Mouse (Mus musculus) forebrain, postnatal 0 days (tissue): ENCODE results near the gene Hexa. TPM values are rescaled to one million over a fixed set of nuclear protein-coding genes. Genes with fewer than 3 reads are reported as not detected.
A peak's percentile ranks its signal among the peaks of the same experiment; 100 is the strongest.

ENCODE experiments used
- ATAC-seq: fragments of 200-750 bp; cut with Nextera tagmentation; 2 replicates; pipeline ENCODE4 v1.8.0; 2017; ENCODE audit warnings: mild to moderate bottlenecking, moderate library complexity
- DNase-seq: peaks from one replicate; pipeline ENCODE4 v3.0.0-alpha.2; 2015
- H3K27ac ChIP-seq: fragments of 300-500 bp; sonication (generic); 2 replicates; pipeline ENCODE4 v1.5.1; 2014; ENCODE audit warnings: low read depth, mild to moderate bottlenecking, antibody characterized with exemption, low read length, moderate library complexity, mixed read lengths
- H3K27me3 ChIP-seq: fragments of 300-500 bp; sonication (generic); 2 replicates; pipeline ENCODE4 v1.6.1; 2014; ENCODE audit warnings: mild to moderate bottlenecking, low read length, mixed read lengths; ENCODE audit not compliant: insufficient read depth
- H3K36me3 ChIP-seq: fragments of 300-500 bp; sonication (generic); 2 replicates; pipeline ENCODE4 v1.6.1; 2014; ENCODE audit warnings: mild to moderate bottlenecking, moderate library complexity; ENCODE audit not compliant: insufficient read depth
- H3K4me1 ChIP-seq: fragments of 300-500 bp; sonication (generic); 2 replicates; pipeline ENCODE4 v1.6.1; 2014; ENCODE audit warnings: antibody characterized with exemption; ENCODE audit not compliant: insufficient read depth
- H3K4me2 ChIP-seq: fragments of 300-500 bp; sonication (generic); 2 replicates; pipeline ENCODE4 v1.6.1; 2014; ENCODE audit warnings: low read depth, mild to moderate bottlenecking, moderate library complexity
- H3K4me3 ChIP-seq: fragments of 300-500 bp; sonication (generic); 2 replicates; pipeline ENCODE4 v1.5.1; 2014; ENCODE audit warnings: low read depth, low read length, mixed read lengths
- H3K9ac ChIP-seq: fragments of 300-500 bp; sonication (generic); 2 replicates; pipeline ENCODE4 v1.6.1; 2014; ENCODE audit warnings: mild to moderate bottlenecking
- H3K9me3 ChIP-seq: fragments of 300-500 bp; sonication (generic); 2 replicates; pipeline ENCODE4 v1.6.1; 2016; ENCODE audit warnings: low read length
- CTCF ChIP-seq: sonication (generic); IDR thresholded peaks from 2 replicates; pipeline ENCODE4 v1.5.1; 2016; ENCODE audit warnings: antibody characterized with exemption, control low read depth, low read depth
- WGBS: fragments of 180-500 bp; shearing (Covaris S2); extraction: QIAGEN DNeasy Blood & Tissue Kit; methylation state at CpG from one replicate; pipeline ENCODE4 v1.1.7; 2014; 5-methylcytosine and 5-hydroxymethylcytosine counted together
- polyA plus RNA-seq: library from polyadenylated mRNA; unstranded; fragments of >200 nt; fragmentation: Nextera tagmentation; extraction: Ambion mirVana; gene quantifications from 2 replicates; pipeline ENCODE4 v1.2.1, GENCODE M21; 2015
- total RNA-seq: library from RNA; depleted of rRNA; stranded (reverse); fragments of >200 nt; gene quantifications from 2 replicates; pipeline ENCODE4 v1.2.3, GENCODE M21; 2014

The Hexa gene
- total and polyA plus RNA-seq, 2 experiments from 2014 or later: 49.9 to 50.7 TPM

GRCm38 (mm10) chr9:59551620-59552031 is 12.3 kb downstream of the Hexa start:
- Histone ChIP-seq H3K9ac (no peak overlapping the region), H3K27me3 (no peaks in the 10 kb centered on the region), H3K4me2 (no peak overlapping the region), H3K4me1 (no peaks in the 10 kb centered on the region), H3K9me3 (no peaks in the 10 kb centered on the region), H3K27ac (no peak overlapping the region), H3K36me3 (0 out of 2 replicates have a peak, but pooled peaks cover 17% of the 10 kb centered on the region), H3K4me3 (no peak overlapping the region)
- DNase-seq (no peak), ATAC-seq (no peak)
- no peak for TF ChIP-seq CTCF
- 87% methylated on average over 3 of the region's 3 CpGs for WGBS

- no peaks in the 10 kb centered on the region for H3K9me3 ChIP-seq
- no peak overlapping the region for H3K9ac ChIP-seq
- no peak overlapping the region for H3K4me2 ChIP-seq
- 0 out of 2 replicates have a peak, but pooled peaks cover 21% of the 10 kb centered on the region for H3K36me3 ChIP-seq
- WGBS: 79% methylated on average over 5 of the region's 5 CpGs
- H3K27me3 ChIP-seq: no peaks in the 10 kb centered on the region
- no peak overlapping the region for H3K4me3 ChIP-seq
- no peak for TF ChIP-seq CTCF
- H3K27ac ChIP-seq: no peak overlapping the region
- ATAC-seq (no peak), DNase-seq (no peak)
- H3K4me1 ChIP-seq: no peaks in the 10 kb centered on the region
Measured at GRCm38 (mm10) chr9:59552610-59553009, 13.3 kb downstream of the Hexa start.

GRCm38 (mm10) chr9:59553719-59554118 is 14.4 kb downstream of the Hexa start:
- no peak overlapping the region for H3K4me3 ChIP-seq
- no peaks in the 10 kb centered on the region for H3K27me3 ChIP-seq
- H3K9ac ChIP-seq: no peak overlapping the region
- no peak for TF ChIP-seq CTCF
- no peak overlapping the region for H3K4me2 ChIP-seq
- no peak overlapping the region for H3K27ac ChIP-seq
- H3K4me1 ChIP-seq: no peaks in the 10 kb centered on the region
- WGBS: 85% methylated on average over 4 of the region's 4 CpGs
- peaks cover 31% of the 10 kb centered on the region for H3K36me3 ChIP-seq
- ATAC-seq (no peak), DNase-seq (no peak)
- no peaks in the 10 kb centered on the region for H3K9me3 ChIP-seq

- Histone ChIP-seq H3K9ac (no peak overlapping the region), H3K4me1 (no peaks in the 10 kb centered on the region), H3K27me3 (no peaks in the 10 kb centered on the region), H3K9me3 (no peaks in the 10 kb centered on the region), H3K36me3 (peaks cover 48% of the 10 kb centered on the region), H3K27ac (no peak overlapping the region), H3K4me2 (no peak overlapping the region), H3K4me3 (no peak overlapping the region)
- ATAC-seq: peak; percentile 67
- peak; percentile 65 for DNase-seq
- peak; percentile 80 for TF ChIP-seq CTCF
- WGBS: 34% methylated on average over 4 of the region's 4 CpGs
Measured at GRCm38 (mm10) chr9:59565600-59565999, 26.3 kb downstream of the Hexa start.

- Histone ChIP-seq H3K9me3 (no peaks in the 10 kb centered on the region), H3K9ac (no peak overlapping the region), H3K27me3 (no peaks in the 10 kb centered on the region), H3K4me2 (no peak overlapping the region), H3K4me3 (no peak overlapping the region), H3K36me3 (peaks cover 36% of the 10 kb centered on the region), H3K4me1 (no peaks in the 10 kb centered on the region), H3K27ac (no peak overlapping the region)
- 39% methylated on average over 6 of the region's 6 CpGs for WGBS
- peak; percentile 92 for ATAC-seq
- TF ChIP-seq CTCF: peak; percentile 91
- DNase-seq: peak; percentile 80
Measured at GRCm38 (mm10) chr9:59567111-59567510, 27.8 kb downstream of the Hexa start.

GRCm38 (mm10) chr9:59571852-59572251 is 32.5 kb downstream of the Hexa start:
- 81% methylated on average over 2 of the region's 2 CpGs for WGBS
- Histone ChIP-seq H3K9me3 (no peaks in the 10 kb centered on the region), H3K9ac (no peak overlapping the region), H3K36me3 (no peaks in the 10 kb centered on the region), H3K27me3 (peaks cover 5% of the 10 kb centered on the region), H3K27ac (no peak overlapping the region), H3K4me2 (no peak overlapping the region), H3K4me3 (no peak overlapping the region), H3K4me1 (no peaks in the 10 kb centered on the region)
- DNase-seq (no peak), ATAC-seq (no peak)
- no peak for TF ChIP-seq CTCF

GRCm38 (mm10) chr9:59577401-59577800 is 38.1 kb downstream of the Hexa start:
- Histone ChIP-seq H3K4me2 (peak overlapping the region; percentile 70), H3K36me3 (no peaks in the 10 kb centered on the region), H3K9ac (peak overlapping the region; percentile 71; the same call in 1 of the 2 replicates), H3K9me3 (no peaks in the 10 kb centered on the region), H3K27me3 (peaks cover 5% of the 10 kb centered on the region), H3K27ac (no peak overlapping the region), H3K4me3 (peak overlapping the region; percentile 69), H3K4me1 (no peaks in the 10 kb centered on the region)
- DNase-seq: no peak
- no peak for ATAC-seq
- 11% methylated on average over 13 of the region's 13 CpGs for WGBS
- TF ChIP-seq CTCF: no peak
